Mouse (Mus musculus): Measurements from ENCODE around the gene Capzb.
A peak's percentile ranks its signal among the peaks of the same experiment; 100 is the strongest.

The Capzb gene

GRCm38 (mm10) chr4:139302241-139302640 lies 109.5 kb downstream of the Capzb start:
- DNase-seq (ENCODE audit: low read depth in 1 of 2, low spot score in 2 of 2): no peak

- no peak for DNase-seq (ENCODE audit: low read depth in 1 of 2, low spot score in 2 of 2)
Observed at GRCm38 (mm10) chr4:139305521-139305920, 112.8 kb downstream of the Capzb start.

- peak; percentile 52 to 64 for DNase-seq (ENCODE audit: low read depth in 1 of 2, low spot score in 2 of 2)
Observed at GRCm38 (mm10) chr4:139307916-139308315, 115.2 kb downstream of the Capzb start.

GRCm38 (mm10) chr4:139309651-139310050 lies 117.0 kb downstream of the Capzb start:
- no peak for DNase-seq (ENCODE audit: low read depth in 1 of 2, low spot score in 2 of 2)

- DNase-seq (ENCODE audit: low read depth in 1 of 2, low spot score in 2 of 2): peak; percentile 86 to 95
Observed at GRCm38 (mm10) chr4:139310171-139310898, 117.6 kb downstream of the Capzb start, which contains the start of the genes Pqlc2 and Akr7a5. Gene Pqlc2, minus strand, starts transcription at chr4:139310708. Gene Akr7a5, plus strand, starts transcription at chr4:139310744.

GRCm38 (mm10) chr4:139310899-139311701 lies 118.4 kb downstream of the Capzb start:
- no peak for DNase-seq (ENCODE audit: low read depth in 1 of 2, low spot score in 2 of 2)

GRCm38 (mm10) chr4:139311707-139312106 lies 119.0 kb downstream of the Capzb start:
- no peak for DNase-seq (ENCODE audit: low read depth in 1 of 2, low spot score in 2 of 2)

- DNase-seq (ENCODE audit: low read depth in 1 of 2, low spot score in 2 of 2): peak in 1 of 2 experiments; percentile 26
Observed at GRCm38 (mm10) chr4:139312632-139313031, 119.9 kb downstream of the Capzb start.

GRCm38 (mm10) chr4:139318449-139318848 lies 125.8 kb downstream of the Capzb start:
- no peak for DNase-seq (ENCODE audit: low read depth in 1 of 2, low spot score in 2 of 2)

- no peak for DNase-seq (ENCODE audit: low read depth in 1 of 2, low spot score in 2 of 2)
Observed at GRCm38 (mm10) chr4:139319740-139320139, 127.0 kb downstream of the Capzb start.

GRCm38 (mm10) chr4:139330605-139331004 lies 137.9 kb downstream of the Capzb start:
- peak; percentile 42 to 66 for DNase-seq (ENCODE audit: low read depth in 1 of 2, low spot score in 2 of 2)

- DNase-seq (ENCODE audit: low read depth in 1 of 2, low spot score in 2 of 2): no peak
Observed at GRCm38 (mm10) chr4:139334631-139335295, 142.1 kb downstream of the Capzb start.

GRCm38 (mm10) chr4:139335507-139335906 lies 142.8 kb downstream of the Capzb start:
- no peak for DNase-seq (ENCODE audit: low read depth in 1 of 2, low spot score in 2 of 2)

- DNase-seq (ENCODE audit: low read depth in 1 of 2, low spot score in 2 of 2): peak in 1 of 2 experiments; percentile 52
Observed at GRCm38 (mm10) chr4:139336822-139337483, 144.3 kb downstream of the Capzb start.

- DNase-seq (ENCODE audit: low read depth in 1 of 2, low spot score in 2 of 2): no peak
Observed at GRCm38 (mm10) chr4:139338145-139338544, 145.4 kb downstream of the Capzb start.

GRCm38 (mm10) chr4:139340835-139341234 lies 148.1 kb downstream of the Capzb start:
- peak in 1 of 2 experiments; percentile 13 for DNase-seq (ENCODE audit: low read depth in 1 of 2, low spot score in 2 of 2)

Data from monocyte, adult 2 months (primary cell).